Comparison of ENCODE assay signal across 23 mouse cellular contexts in genomic region chr13:89875499-89875898, GRCm38 (mm10).
"Had no signal": no experiment of that assay in that cellular context is flagged by ENCODE, and none has a peak within 500 bp of the region (broad histone marks: within the 10 kb centered on the region; RNA-seq: fewer than 3 reads in every experiment).

No protein-coding gene starts in this region.

- H3K4me3 ChIP-seq: left cerebral cortex, adult 2 months; limb, embryonic 12.5 days; limb, embryonic 15.5 days; midbrain, embryonic 12.5 days; midbrain, embryonic 15.5 days; myocyte; neural tube, embryonic 13.5 days had no signal

- H3K4me1 ChIP-seq: limb, embryonic 15.5 days had no signal

- DNase-seq: kidney, adult 2 months; kidney, postnatal 10 days; kidney, postnatal 36 days; layer of hippocampus, postnatal 36 days; left cerebral cortex, postnatal 4 days; lung, embryonic 14.5 days; right cerebral cortex, adult 18-20 months; right cerebral cortex, postnatal 14 days; right cerebral cortex, postnatal 4 days; thymus, adult 2 months; thymus, postnatal 14 days; thymus, postnatal 4 days had no signal

- H3K27ac ChIP-seq: left cerebral cortex, adult 2 months; limb, embryonic 12.5 days; limb, embryonic 15.5 days; macrophage; midbrain, embryonic 12.5 days; midbrain, embryonic 15.5 days; neural tube, embryonic 13.5 days; stomach, postnatal 0 days had no signal

- H3K36me3 ChIP-seq: limb, embryonic 12.5 days; limb, embryonic 15.5 days; midbrain, embryonic 12.5 days; midbrain, embryonic 15.5 days; neural tube, embryonic 13.5 days had no signal

- H3K9ac ChIP-seq: limb, embryonic 12.5 days; limb, embryonic 15.5 days; lung, embryonic 14.5 days; midbrain, embryonic 12.5 days; midbrain, embryonic 15.5 days; neural tube, embryonic 13.5 days had no signal

- ATAC-seq: intestine, postnatal 0 days; lung, postnatal 0 days; midbrain, embryonic 15.5 days had no signal

- H3K4me2 ChIP-seq: limb, embryonic 12.5 days; limb, embryonic 15.5 days; lung, embryonic 14.5 days; midbrain, embryonic 12.5 days; midbrain, embryonic 15.5 days; neural tube, embryonic 13.5 days had no signal

- H3K9me3 ChIP-seq: limb, embryonic 12.5 days; limb, embryonic 15.5 days; midbrain, embryonic 12.5 days; midbrain, embryonic 15.5 days; neural tube, embryonic 13.5 days had no signal

- H3K27me3 ChIP-seq: limb, embryonic 12.5 days; limb, embryonic 15.5 days; midbrain, embryonic 12.5 days; midbrain, embryonic 15.5 days; neural tube, embryonic 13.5 days had no signal
